Mouse (Mus musculus) olfactory bulb, adult 2 months (tissue): ENCODE data around the gene Wnt9b. TPM values are rescaled to one million over a fixed set of nuclear protein-coding genes. Genes with fewer than 3 reads are reported as not detected.

Experiments used
- H3K27ac ChIP-seq: fragments of 200-500 bp; 2 replicates; pipeline ENCODE4 v1.5.1; 2012; ENCODE audit warnings: low read depth, low read length; ENCODE audit not compliant: insufficient read depth
- H3K4me1 ChIP-seq: fragments of 200-500 bp; 2 replicates; pipeline ENCODE4 v1.6.1; 2012; ENCODE audit warnings: low read length; ENCODE audit not compliant: control insufficient read depth, insufficient read depth
- H3K4me3 ChIP-seq: fragments of 200-500 bp; 2 replicates; pipeline ENCODE4 v1.5.1; 2012; ENCODE audit warnings: mild to moderate bottlenecking, low read depth, low read length, moderate library complexity; ENCODE audit not compliant: insufficient read depth
- CTCF ChIP-seq: fragments of 200-500 bp; IDR thresholded peaks from 2 replicates; pipeline ENCODE4 v1.5.1; 2012; ENCODE audit warnings: low read depth, mild to moderate bottlenecking, low read length, moderate library complexity; ENCODE audit not compliant: insufficient read depth
- POLR2A ChIP-seq: fragments of 200-500 bp; IDR thresholded peaks from 2 replicates; pipeline ENCODE4 v1.6.1; 2012; ENCODE audit warnings: mild to moderate bottlenecking, low read depth, low read length, moderate library complexity; ENCODE audit not compliant: insufficient read depth
- WGBS: fragments of 180-500 bp; shearing (Covaris S2); methylation state at CpG from one replicate; pipeline ENCODE4 v1.1.7; 2018; 5-methylcytosine and 5-hydroxymethylcytosine counted together
- polyA plus RNA-seq: library from polyadenylated mRNA; stranded (reverse); fragments of >200 nt; gene quantifications from 2 replicates; pipeline ENCODE4 v1.2.4, GENCODE M21; 2012; ENCODE audit warnings: low replicate concordance; ENCODE audit not compliant: missing spikeins, insufficient read depth, insufficient read length

Wnt9b gene
- polyA plus RNA-seq, 1 experiment: not detected

- WGBS: 92% methylated on average over 2 of the region's 2 CpGs
- no peak for TF ChIP-seq POLR2A
- no peak for TF ChIP-seq CTCF
- no peak overlapping the region for H3K27ac ChIP-seq
- H3K4me3 ChIP-seq: no peak overlapping the region
- H3K4me1 ChIP-seq: no peaks in the 10 kb centered on the region
These were observed 35.5 kb downstream of the Wnt9b start for GRCm38 (mm10) chr11:103714074-103714473.

- 69% methylated on average over 28 of the region's 28 CpGs for WGBS
- TF ChIP-seq POLR2A: no peak
- peaks cover 4% of the 10 kb centered on the region; the same call in 1 of the 2 replicates for H3K4me1 ChIP-seq
These were observed 37.6 kb downstream of the Wnt9b start for GRCm38 (mm10) chr11:103711851-103712587.

GRCm38 (mm10) chr11:103709982-103710381, 39.6 kb downstream of the Wnt9b start:
- no peak overlapping the region for H3K27ac ChIP-seq
- 87% methylated on average over 1 of the region's 1 CpGs for WGBS
- H3K4me3 ChIP-seq: no peak overlapping the region
- no peak for TF ChIP-seq POLR2A
- no peak for TF ChIP-seq CTCF
- peaks cover 6% of the 10 kb centered on the region; the same call in 1 of the 2 replicates for H3K4me1 ChIP-seq

More at GRCm38 (mm10) chr11:103711851-103712587, 37.6 kb downstream of the Wnt9b start:
- Histone ChIP-seq H3K27ac (no peak overlapping the region), H3K4me3 (no peak overlapping the region)

- Histone ChIP-seq H3K4me1 (peaks cover 6% of the 10 kb centered on the region; the same call in 1 of the 2 replicates), H3K4me3 (no peak overlapping the region), H3K27ac (no peak overlapping the region)
- TF ChIP-seq CTCF (no peak), POLR2A (no peak)
- 56% methylated on average over 8 of the region's 8 CpGs for WGBS
These were observed 42.6 kb downstream of the Wnt9b start for GRCm38 (mm10) chr11:103707005-103707404.

- Histone ChIP-seq H3K4me3 (no peak overlapping the region), H3K27ac (no peak overlapping the region), H3K4me1 (peaks cover 5% of the 10 kb centered on the region)
- TF ChIP-seq CTCF (no peak), POLR2A (no peak)
- WGBS: 68% methylated on average over 2 of the region's 2 CpGs
These were observed 51.4 kb downstream of the Wnt9b start for GRCm38 (mm10) chr11:103698226-103698625.

- TF ChIP-seq CTCF: no peak
- peak; percentile 54 for TF ChIP-seq POLR2A
- under 1% methylated on average over 57 of the region's 57 CpGs for WGBS
- Histone ChIP-seq H3K27ac (peak within 1 kb of the TSS; percentile 99), H3K4me1 (peaks cover 5% of the 10 kb centered on the region), H3K4me3 (peak within 1 kb of the TSS; percentile 68)
These were observed 52.0 kb downstream of the Wnt9b start, which contains the start of gene Gosr2 for GRCm38 (mm10) chr11:103697565-103698176. TSS of gene Gosr2 (minus strand) at chr11:103697898.

GRCm38 (mm10) chr11:103696851-103697564, 52.6 kb downstream of the Wnt9b start:
- Histone ChIP-seq H3K27ac (peak overlapping the region; percentile 99; the same call in 1 of the 2 replicates), H3K4me3 (peak overlapping the region; percentile 68), H3K4me1 (peaks cover 5% of the 10 kb centered on the region)
- under 1% methylated on average over 18 of the region's 18 CpGs for WGBS
- TF ChIP-seq POLR2A: no peak
- no peak for TF ChIP-seq CTCF

GRCm38 (mm10) chr11:103693241-103693640, 56.4 kb downstream of the Wnt9b start:
- no peak for TF ChIP-seq POLR2A
- no peak for TF ChIP-seq CTCF

GRCm38 (mm10) chr11:103691036-103691435, 58.6 kb downstream of the Wnt9b start:
- 100% methylated on average over 1 of the region's 1 CpGs for WGBS
- Histone ChIP-seq H3K27ac (no peak overlapping the region), H3K4me3 (no peak overlapping the region), H3K4me1 (peaks cover 6% of the 10 kb centered on the region; the same call in 1 of the 2 replicates)
- TF ChIP-seq POLR2A (no peak), CTCF (no peak)

More at GRCm38 (mm10) chr11:103693241-103693640, 56.4 kb downstream of the Wnt9b start:
- no peak overlapping the region for H3K4me3 ChIP-seq
- no peak overlapping the region for H3K27ac ChIP-seq
- no peaks in the 10 kb centered on the region for H3K4me1 ChIP-seq
- 43% methylated on average over 1 of the region's 1 CpGs for WGBS
